In the genomic region with DNA sequence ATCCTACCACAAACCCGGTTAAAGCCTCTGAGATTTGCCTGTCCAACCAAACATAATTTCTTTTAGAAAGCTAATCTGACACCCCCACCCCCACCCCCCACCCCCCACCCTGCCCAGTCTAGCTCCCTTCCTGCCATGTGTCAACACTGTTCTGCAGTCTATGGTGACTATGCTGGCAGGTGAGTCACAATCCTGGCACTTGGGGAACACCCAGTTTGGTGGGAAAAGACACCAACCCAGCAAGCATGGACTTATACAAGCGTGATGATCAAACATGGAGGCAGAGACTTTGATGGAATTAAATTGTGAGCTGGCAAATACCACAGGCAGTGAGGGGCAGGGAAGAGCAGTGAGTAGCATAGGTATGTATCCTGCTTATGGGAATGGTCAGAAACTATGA, we compare ENCODE assay signal across 16 mouse cellular contexts.
"Had no signal": no experiment of that assay in that cellular context is flagged by ENCODE, and none has a peak within 500 bp of the region (broad histone marks: within the 10 kb centered on the region; RNA-seq: fewer than 3 reads in every experiment).

No protein-coding gene starts in this region.

- H3K36me3 ChIP-seq: liver, embryonic 13.5 days had no signal

- H3K9me3 ChIP-seq: liver, embryonic 13.5 days had no signal

- DNase-seq: kidney, postnatal 25 days; layer of hippocampus, adult 9-11 months; liver, embryonic 13.5 days; lung, adult 2 months; lung, postnatal 14 days; lung, postnatal 4 days; midbrain, embryonic 14.5 days; right cerebral cortex, postnatal 14 days; right cerebral cortex, postnatal 4 days; thymus, adult 2 months; thymus, postnatal 14 days; thymus, postnatal 4 days had no signal

- H3K4me3 ChIP-seq: layer of hippocampus, adult 2 months; left cerebral cortex, adult 2 months; liver, embryonic 13.5 days had no signal

- H3K27ac ChIP-seq: kidney, postnatal 0 days; layer of hippocampus, adult 2 months; left cerebral cortex, adult 2 months; liver, embryonic 13.5 days had no signal

- H3K9ac ChIP-seq: liver, embryonic 13.5 days had no signal

- H3K4me2 ChIP-seq: liver, embryonic 13.5 days; midbrain, embryonic 11.5 days had no signal

- H3K27me3 ChIP-seq: liver, embryonic 13.5 days had no signal

- H3K4me1 ChIP-seq: liver, embryonic 13.5 days had no signal
